Mouse (Mus musculus) T-cell, adult 66 days (primary cell): Measurements from ENCODE around the gene Fam160b1. TPM values are rescaled to one million over a fixed set of nuclear protein-coding genes. Genes with fewer than 3 reads are reported as not detected.

Source experiments
- total RNA-seq, 2 experiments: library from RNA; stranded (reverse); gene quantifications; 3 replicates in 1 of 2; 4 replicates in 1 of 2; pipeline ENCODE4 v1.2.4; 2023

Gene Fam160b1
- 10 to 100 TPM; 33.8 to 40.4 TPM for total RNA-seq

DNA sequence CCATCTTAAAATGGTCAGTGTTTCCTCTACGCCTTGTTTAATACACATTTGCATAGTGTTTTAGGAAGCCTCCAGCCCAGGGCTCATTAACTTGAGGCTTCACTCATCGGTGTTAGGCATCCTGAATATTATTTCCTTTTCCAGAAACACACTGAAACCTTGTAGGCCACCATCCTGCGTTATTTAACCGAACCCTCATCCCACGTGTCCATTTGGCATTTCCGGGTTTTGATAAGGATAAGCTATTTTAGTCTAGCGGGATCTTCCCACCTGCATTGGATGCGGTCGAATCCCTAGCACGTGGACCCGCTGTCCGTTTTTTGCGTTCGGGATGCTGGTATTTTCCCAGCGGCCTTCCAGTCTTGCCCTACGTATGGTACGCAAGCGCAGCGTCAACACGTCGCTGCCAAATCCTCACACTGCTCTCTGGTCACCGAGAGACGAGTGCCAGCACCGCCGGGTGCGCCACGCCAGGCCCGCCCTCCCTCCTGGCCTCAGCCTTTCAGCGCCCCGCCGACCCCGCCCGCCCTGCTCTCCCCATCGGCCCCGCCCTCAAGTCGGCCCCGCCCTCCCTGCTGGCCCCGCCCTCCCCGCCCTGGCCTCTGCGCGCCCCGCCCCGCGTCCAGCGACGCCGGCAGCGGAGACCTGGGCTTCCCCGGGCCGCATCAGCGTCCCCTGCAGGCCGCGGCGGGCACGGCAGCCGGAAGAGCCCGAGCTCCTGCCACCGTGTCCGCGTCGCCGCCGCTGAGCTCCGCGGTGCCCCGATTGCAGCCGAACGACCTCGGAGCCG, at the start of gene Fam160b1:
TSS of gene Fam160b1 (plus strand) at position 340 of the 790 bp plus-strand sequence.

DNA sequence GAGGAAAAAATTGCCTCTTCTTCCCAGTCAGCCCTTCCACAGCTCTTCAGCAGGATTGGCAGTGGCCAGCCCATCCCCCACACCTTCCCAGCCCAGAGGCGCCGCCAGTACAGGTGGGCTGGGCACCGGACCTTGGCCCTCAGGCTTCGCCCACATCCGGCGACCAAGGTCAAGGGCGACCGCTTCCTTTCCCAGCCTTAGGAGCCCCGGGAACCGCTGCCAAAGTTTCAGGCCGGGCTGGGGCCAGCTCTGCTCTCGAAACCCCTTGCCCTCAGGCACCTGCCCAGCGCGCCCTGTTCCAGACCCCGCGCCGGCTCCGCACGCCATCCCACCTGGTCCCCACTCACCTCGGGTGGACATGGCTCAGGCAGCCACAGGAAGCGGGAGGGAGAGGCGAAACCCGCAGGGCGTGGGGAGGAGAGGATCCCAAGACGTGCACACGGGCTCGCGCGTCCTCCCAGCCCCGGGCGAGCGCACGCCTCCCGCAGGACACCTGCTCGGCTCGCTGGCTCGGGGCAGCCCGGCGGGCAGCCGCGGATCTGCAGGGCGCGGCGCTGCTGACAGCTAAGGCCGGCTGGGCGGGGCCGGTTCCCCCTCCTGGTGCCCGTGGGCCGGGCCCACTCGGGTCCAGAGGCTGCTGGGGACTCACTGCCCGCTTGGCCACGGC, 46.0 kb upstream of the Fam160b1 start, which contains the start of gene Ablim1:
TSS of gene Ablim1 (minus strand) at position 574 of the 667 bp plus-strand sequence.

Other genes with a start within 250 kb of the Fam160b1 start
- gene Ablim1, start 45.8 kb upstream of the Fam160b1 start, total RNA-seq = 100 to 1,000 TPM; 659 to 691 TPM
- 10 to 100 TPM; 11.0 to 13.2 TPM for gene Trub1, start 92.2 kb downstream of the Fam160b1 start, total RNA-seq